Mouse (Mus musculus) brain, embryonic 14.5 days (tissue): ENCODE measurements around the gene Cd19.
A peak's percentile ranks its signal among the peaks of the same experiment; 100 is the strongest.

Experiments
- CTCF ChIP-seq: fragments of 200-500 bp; IDR thresholded peaks from 2 replicates; pipeline ENCODE4 v1.5.1; 2012; ENCODE audit warnings: inconsistent platforms, mild to moderate bottlenecking, moderate library complexity, borderline replicate concordance; ENCODE audit not compliant: insufficient read depth, insufficient read length; ENCODE audit errors: extremely low read depth
- POLR2A ChIP-seq: fragments of 200-500 bp; IDR thresholded peaks from 2 replicates; pipeline ENCODE4 v1.6.1; 2012; ENCODE audit warnings: mild to moderate bottlenecking, inconsistent platforms, borderline replicate concordance; ENCODE audit not compliant: poor library complexity, insufficient read depth, insufficient read length, severe bottlenecking; ENCODE audit errors: extremely low read depth

GRCm38 (mm10) chr7:126375012-126375411, 39.7 kb downstream of the Cd19 start:
- TF ChIP-seq CTCF (peak; percentile 1; the same call in 1 of the 2 replicates), POLR2A (no peak)
